Mouse (Mus musculus) thymus, postnatal 0 days (tissue): ENCODE data around the gene Camk1d. TPM values are rescaled to one million over a fixed set of nuclear protein-coding genes. Genes with fewer than 3 reads are reported as not detected.
"Not testable (repeated sequence)": the region's sequence is repeated elsewhere in the genome, so short reads cannot be mapped to it uniquely, and the experiment has no call there.

ENCODE experiments used
- DNase-seq: peaks from one replicate; pipeline ENCODE4 v3.0.0-alpha.2; 2015; ENCODE audit warnings: low spot score
- polyA plus RNA-seq: library from polyadenylated mRNA; unstranded; fragments of >200 nt; fragmentation: Nextera tagmentation; extraction: Ambion mirVana; gene quantifications from 2 replicates; pipeline ENCODE4 v1.2.1, GENCODE M21; 2015

Gene Camk1d
- polyA plus RNA-seq, 1 experiment from 2014 or later = 14.4 TPM

DNA sequence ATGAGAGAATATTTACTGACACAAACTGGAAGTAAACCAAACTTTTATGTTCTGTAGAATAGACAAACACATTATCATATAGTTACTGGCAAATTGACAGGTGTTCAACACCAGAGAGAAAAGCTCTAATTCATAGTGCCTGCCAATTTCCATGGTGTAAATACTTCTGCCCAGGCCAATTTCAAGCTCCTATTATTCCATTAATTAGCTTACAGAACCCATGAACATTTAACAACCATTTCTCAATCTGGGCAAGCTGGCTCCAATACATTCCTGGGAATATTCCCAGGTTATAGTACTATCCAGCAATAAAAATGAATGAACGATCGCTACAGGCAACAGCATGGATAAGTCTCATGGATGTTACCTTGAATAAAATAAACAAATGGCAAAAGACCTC, 452.0 kb downstream of the Camk1d start:
- DNase-seq = no peak

DNA sequence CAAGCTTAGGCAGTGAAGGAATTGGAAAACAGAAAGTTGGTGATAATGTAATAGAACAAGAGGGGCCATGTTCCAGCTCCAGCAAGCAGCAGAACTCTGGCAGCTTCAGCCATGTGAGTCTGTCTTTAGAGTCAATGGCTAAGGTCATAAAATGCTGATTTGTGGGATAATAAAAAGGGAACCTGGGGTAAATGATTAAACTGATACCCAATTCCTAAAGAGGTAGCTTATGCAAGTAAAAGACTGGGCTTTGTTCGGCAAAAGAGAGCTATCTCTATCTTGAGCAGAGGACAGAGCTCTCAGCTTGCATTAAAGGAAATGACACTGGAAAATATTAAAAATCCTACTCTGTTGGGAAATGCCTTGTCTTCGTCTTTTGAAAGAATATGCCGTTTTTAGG, 456.1 kb downstream of the Camk1d start:
- DNase-seq = no peak

DNA sequence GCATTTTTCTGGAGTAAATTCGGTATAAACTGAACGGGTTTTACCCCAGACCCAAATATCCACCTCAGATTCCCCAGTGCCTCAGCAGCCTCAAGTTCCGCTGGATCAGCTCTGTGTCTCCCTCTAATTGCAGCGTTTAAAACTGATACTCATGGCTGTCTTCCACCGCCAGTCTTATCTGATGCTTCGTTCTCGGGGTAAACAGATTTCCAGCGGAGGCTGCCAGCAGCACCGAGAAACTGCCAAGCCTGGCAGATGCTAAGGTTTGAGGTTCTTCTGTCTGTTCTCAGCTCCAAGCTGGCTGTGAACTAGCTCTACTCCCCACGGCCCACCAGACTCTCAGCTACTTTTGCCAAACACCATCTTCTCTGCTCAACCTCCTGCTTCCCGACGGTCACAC, 464.3 kb downstream of the Camk1d start:
- DNase-seq = no peak

DNA sequence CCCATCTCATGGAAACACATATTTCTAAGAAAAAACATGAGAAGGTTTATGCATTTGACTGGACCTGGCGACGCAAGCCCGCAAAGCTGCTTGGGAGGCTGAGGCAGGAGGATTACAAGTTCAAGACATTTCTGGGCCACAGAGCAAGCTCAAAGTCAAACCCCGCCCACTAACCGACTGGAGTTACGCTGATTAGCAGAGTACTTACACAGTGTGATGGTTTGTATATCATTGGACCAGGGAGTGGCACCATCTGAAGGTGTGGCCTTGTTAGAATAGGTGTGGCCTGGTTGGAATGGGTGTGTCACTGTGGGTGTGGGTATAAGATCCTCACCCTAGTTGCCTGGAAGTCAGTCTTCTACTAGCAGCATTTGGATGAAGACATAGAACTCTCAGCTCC, 465.1 kb downstream of the Camk1d start:
- not testable (repeated sequence) for DNase-seq

Other genes starting within 250 kb of the Camk1d start
- 75.2 and 90.3 TPM in 2 replicates for gene Nudt5, start 130.5 kb upstream of the Camk1d start, polyA plus RNA-seq
- 289 and 292 TPM in 2 replicates for gene Cdc123, start 130.6 kb upstream of the Camk1d start, polyA plus RNA-seq
- 1.1 and 1.7 TPM in 2 replicates for gene Gm13199, start 148.4 kb upstream of the Camk1d start, polyA plus RNA-seq
- 13.9 and 18.2 TPM in 2 replicates for gene Sec61a2, start 180.9 kb upstream of the Camk1d start, polyA plus RNA-seq
- gene Dhtkd1, start 228.3 kb upstream of the Camk1d start, polyA plus RNA-seq = 0.13 and 0.23 TPM in 2 replicates
- gene Upf2, start 237.0 kb upstream of the Camk1d start, polyA plus RNA-seq = 7.5 and 10.4 TPM in 2 replicates